Mouse (Mus musculus): ENCODE measurements at regions not wholly inside any gene's neighbourhood (a gene's known extent, or its start where the extent isn't known, plus 50 kb on each side); places are given as distances from the start of the nearest gene placed in this dataset.

- no peak for DNase-seq (ENCODE audit: extremely low spot score, low read depth, low spot score)
Observed at GRCm38 (mm10) chr14:102477162-102477561, 505.3 kb downstream of the Kctd12 start.

- no peak for DNase-seq (ENCODE audit: extremely low spot score, low read depth, low spot score)
Observed at GRCm38 (mm10) chr14:102469326-102469725, 513.1 kb downstream of the Kctd12 start.

- DNase-seq (ENCODE audit: extremely low spot score, low read depth, low spot score): no peak
Observed at GRCm38 (mm10) chr14:102461001-102461400, 521.4 kb downstream of the Kctd12 start.

- DNase-seq (ENCODE audit: extremely low spot score, low read depth, low spot score): no peak
Observed at GRCm38 (mm10) chr14:102439738-102440137, 542.7 kb downstream of the Kctd12 start.

GRCm38 (mm10) chr14:102403397-102404115, 578.9 kb downstream of the Kctd12 start:
- peak; percentile 60 for DNase-seq (ENCODE audit: extremely low spot score, low read depth, low spot score)

- peak; percentile 97 for DNase-seq (ENCODE audit: extremely low spot score, low read depth, low spot score)
Observed at GRCm38 (mm10) chr14:102402061-102402689, 580.3 kb downstream of the Kctd12 start.

GRCm38 (mm10) chr14:102396036-102396734, 586.3 kb downstream of the Kctd12 start:
- DNase-seq (ENCODE audit: extremely low spot score, low read depth, low spot score): no peak

- no peak for DNase-seq (ENCODE audit: extremely low spot score, low read depth, low spot score)
Observed at GRCm38 (mm10) chr14:102392351-102392750, 590.1 kb downstream of the Kctd12 start.

- DNase-seq (ENCODE audit: extremely low spot score, low read depth, low spot score): no peak
Observed at GRCm38 (mm10) chr14:102372994-102373567, 609.4 kb downstream of the Kctd12 start.

- DNase-seq (ENCODE audit: extremely low spot score, low read depth, low spot score): no peak
Observed at GRCm38 (mm10) chr14:102361589-102361988, 620.8 kb downstream of the Kctd12 start.

- no peak for DNase-seq (ENCODE audit: extremely low spot score, low read depth, low spot score)
Observed at GRCm38 (mm10) chr14:102329409-102329808, 599.7 kb downstream of the Lmo7 start.

GRCm38 (mm10) chr14:102306332-102306731, 576.6 kb downstream of the Lmo7 start:
- DNase-seq (ENCODE audit: extremely low spot score, low read depth, low spot score): no peak

GRCm38 (mm10) chr14:102302826-102303225, 573.1 kb downstream of the Lmo7 start:
- no peak for DNase-seq (ENCODE audit: extremely low spot score, low read depth, low spot score)

- DNase-seq (ENCODE audit: extremely low spot score, low read depth, low spot score): no peak
Observed at GRCm38 (mm10) chr14:102300251-102300650, 570.5 kb downstream of the Lmo7 start.

- no peak for DNase-seq (ENCODE audit: extremely low spot score, low read depth, low spot score)
Observed at GRCm38 (mm10) chr14:102291361-102291760, 561.6 kb downstream of the Lmo7 start.

GRCm38 (mm10) chr14:102250076-102250475, 520.3 kb downstream of the Lmo7 start:
- DNase-seq (ENCODE audit: extremely low spot score, low read depth, low spot score): no peak

GRCm38 (mm10) chr14:102248581-102248980, 518.8 kb downstream of the Lmo7 start:
- no peak for DNase-seq (ENCODE audit: extremely low spot score, low read depth, low spot score)

- no peak for DNase-seq (ENCODE audit: extremely low spot score, low read depth, low spot score)
Observed at GRCm38 (mm10) chr14:102248023-102248422, 518.3 kb downstream of the Lmo7 start.

GRCm38 (mm10) chr14:102243806-102244536, 514.2 kb downstream of the Lmo7 start:
- no peak for DNase-seq (ENCODE audit: extremely low spot score, low read depth, low spot score)

- DNase-seq (ENCODE audit: extremely low spot score, low read depth, low spot score): no peak
Observed at GRCm38 (mm10) chr14:102216581-102217368, 487.0 kb downstream of the Lmo7 start.

Data from hindlimb bud, embryonic 11.5 days (tissue).